Mouse (Mus musculus): ENCODE measurements around the gene Rela. TPM values are rescaled to one million over a fixed set of nuclear protein-coding genes. Genes with fewer than 3 reads are reported as not detected.
A peak's percentile ranks its signal among the peaks of the same experiment; 100 is the strongest.

Rela gene
- polyA plus RNA-seq, 1 experiment from 2014 or later: 57.7 TPM

GRCm38 (mm10) chr19:5693801-5694200 is 56.5 kb downstream of the Rela start:
- Histone ChIP-seq H3K36me3 (ENCODE audit: control insufficient read depth, insufficient read depth, low read length) (peaks cover 35% of the 10 kb centered on the region), H3K4me1 (replicated peaks; ENCODE audit: control insufficient read depth, insufficient read depth, low read length) (peaks cover 30% of the 10 kb centered on the region), H3K9ac (ENCODE audit: low read depth, low read length) (no peak overlapping the region), H3K27ac (ENCODE audit: low read depth, low read length) (no peak overlapping the region), H3K27me3 (replicated peaks; ENCODE audit: control insufficient read depth, insufficient read depth, low read length) (no peaks in the 10 kb centered on the region), H3K9me3 (ENCODE audit: control insufficient read depth, low read length) (no peaks in the 10 kb centered on the region), H3K4me3 (ENCODE audit: low read depth, low read length) (no peak overlapping the region), H3K4me2 (no peak overlapping the region)
- no peak for ATAC-seq (replicated peaks; ENCODE audit: low FRiP score)
- WGBS: 91% methylated on average over 6 of the region's 6 CpGs
- DNase-seq (ENCODE audit: low spot score): no peak

DNA sequence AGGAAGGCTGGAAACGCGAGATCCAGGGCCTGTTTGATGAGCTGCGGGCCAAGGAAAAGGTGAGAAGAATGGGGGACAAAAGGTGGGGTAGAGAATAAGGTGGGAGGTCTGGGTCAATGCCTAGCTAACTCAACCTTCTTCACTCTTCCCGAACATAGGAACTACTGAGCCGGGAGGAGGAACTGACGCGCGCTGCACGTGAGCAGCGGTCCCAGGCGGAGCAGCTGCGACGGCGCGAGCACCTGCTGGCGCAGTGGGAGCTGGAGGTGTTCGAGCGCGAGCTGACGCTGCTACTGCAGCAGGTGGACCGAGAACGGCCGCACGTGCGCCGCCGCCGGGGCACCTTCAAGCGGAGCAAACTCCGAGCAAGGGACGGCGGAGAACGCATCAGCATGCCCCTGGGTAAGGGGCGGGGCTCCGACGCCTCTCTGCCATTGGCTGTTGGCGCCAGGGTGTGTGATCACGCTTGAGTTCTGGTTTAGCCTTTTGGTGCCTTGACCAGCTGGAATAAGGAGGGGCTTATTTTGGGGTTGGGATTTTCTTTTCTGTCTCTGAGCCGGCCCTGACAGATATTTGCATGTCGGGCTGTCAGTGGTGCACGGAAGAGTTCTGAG is 58.7 kb downstream of the Rela start:
- no peak overlapping the region for H3K4me3 ChIP-seq (ENCODE audit: low read depth, low read length)
- DNase-seq (ENCODE audit: low spot score) (no peak), ATAC-seq (replicated peaks; ENCODE audit: low FRiP score) (no peak)
- no peaks in the 10 kb centered on the region for H3K27me3 ChIP-seq (replicated peaks; ENCODE audit: control insufficient read depth, insufficient read depth, low read length)
- H3K9me3 ChIP-seq (ENCODE audit: control insufficient read depth, low read length): no peaks in the 10 kb centered on the region
- peaks cover 21% of the 10 kb centered on the region for H3K4me1 ChIP-seq (replicated peaks; ENCODE audit: control insufficient read depth, insufficient read depth, low read length)
- H3K9ac ChIP-seq (ENCODE audit: low read depth, low read length): no peak overlapping the region
- 0 out of 2 replicates have a peak overlapping the region, but pooled peaks have one; percentile 26 for H3K4me2 ChIP-seq
- H3K27ac ChIP-seq (ENCODE audit: low read depth, low read length): no peak overlapping the region
- peaks cover 44% of the 10 kb centered on the region for H3K36me3 ChIP-seq (ENCODE audit: control insufficient read depth, insufficient read depth, low read length)
- 52% methylated on average over 41 of the region's 41 CpGs for WGBS

Small RNA genes within 50 kb of the gene (microRNA-seq; reads per million reads assigned to microRNA genes)
- gene Mir6987 (ENCODE audit: borderline number of aligned reads): not detected

Other genes starting within 250 kb of the Rela start
- 62.7 and 73.3 TPM in 2 replicates for gene Sart1, start 248.8 kb upstream of the Rela start, polyA plus RNA-seq (2014; fragmentation: Nextera tagmentation; extraction: Ambion mirVana)
- 0.30 and 1.2 TPM in 2 replicates for gene Tsga10ip, start 235.0 kb upstream of the Rela start, polyA plus RNA-seq (2014; fragmentation: Nextera tagmentation; extraction: Ambion mirVana)
- 124 and 151 TPM in 2 replicates for gene Drap1, start 212.5 kb upstream of the Rela start, polyA plus RNA-seq (2014; fragmentation: Nextera tagmentation; extraction: Ambion mirVana)
- 24.2 and 27.2 TPM in 2 replicates for gene AI837181, start 212.3 kb upstream of the Rela start, polyA plus RNA-seq (2014; fragmentation: Nextera tagmentation; extraction: Ambion mirVana)
- 0.52 and 0.59 TPM in 2 replicates for gene Fosl1, start 189.9 kb upstream of the Rela start, polyA plus RNA-seq (2014; fragmentation: Nextera tagmentation; extraction: Ambion mirVana)
- 5.8 and 6.3 TPM in 2 replicates for gene Ccdc85b, start 179.6 kb upstream of the Rela start, polyA plus RNA-seq (2014; fragmentation: Nextera tagmentation; extraction: Ambion mirVana)
- gene Fibp, start 176.9 kb upstream of the Rela start, polyA plus RNA-seq (2014; fragmentation: Nextera tagmentation; extraction: Ambion mirVana): 60.9 and 66.7 TPM in 2 replicates
- 0.39 and 0.52 TPM in 2 replicates for gene Ctsw, start 169.0 kb upstream of the Rela start, polyA plus RNA-seq (2014; fragmentation: Nextera tagmentation; extraction: Ambion mirVana)
- gene Efemp2, start 163.5 kb upstream of the Rela start, polyA plus RNA-seq (2014; fragmentation: Nextera tagmentation; extraction: Ambion mirVana): 47.8 and 55.3 TPM in 2 replicates
- gene Mus81, start 149.1 kb upstream of the Rela start, polyA plus RNA-seq (2014; fragmentation: Nextera tagmentation; extraction: Ambion mirVana): 28.3 and 33.8 TPM in 2 replicates
- 2,498 and 2,516 TPM in 2 replicates for gene Cfl1, start 147.0 kb upstream of the Rela start, polyA plus RNA-seq (2014; fragmentation: Nextera tagmentation; extraction: Ambion mirVana)
- not detected in 2 replicates for gene 1700020D05Rik, start 133.7 kb upstream of the Rela start, polyA plus RNA-seq (2014; fragmentation: Nextera tagmentation; extraction: Ambion mirVana)
- 7.0 and 8.3 TPM in 2 replicates for gene Snx32, start 126.9 kb upstream of the Rela start, polyA plus RNA-seq (2014; fragmentation: Nextera tagmentation; extraction: Ambion mirVana)
- 0.22 TPM in 1 of 2 replicates, not detected in the other for gene Ovol1, start 76.8 kb upstream of the Rela start, polyA plus RNA-seq (2014; fragmentation: Nextera tagmentation; extraction: Ambion mirVana)
- 3.6 and 3.8 TPM in 2 replicates for gene Ap5b1, start 69.5 kb upstream of the Rela start, polyA plus RNA-seq (2014; fragmentation: Nextera tagmentation; extraction: Ambion mirVana)
- 175 and 189 TPM in 2 replicates for gene Rnaseh2c, start 35.6 kb upstream of the Rela start, polyA plus RNA-seq (2014; fragmentation: Nextera tagmentation; extraction: Ambion mirVana)
- 24.0 and 28.0 TPM in 2 replicates for gene Kat5, start 27.2 kb upstream of the Rela start, polyA plus RNA-seq (2014; fragmentation: Nextera tagmentation; extraction: Ambion mirVana)
- 32.3 and 34.8 TPM in 2 replicates for gene Sipa1, start 26.2 kb downstream of the Rela start, polyA plus RNA-seq (2014; fragmentation: Nextera tagmentation; extraction: Ambion mirVana)
- gene Map3k11, start 51.3 kb downstream of the Rela start, polyA plus RNA-seq (2014; fragmentation: Nextera tagmentation; extraction: Ambion mirVana): 27.4 and 28.1 TPM in 2 replicates
- 22.5 and 25.0 TPM in 2 replicates for gene Pcnx3, start 51.4 kb downstream of the Rela start, polyA plus RNA-seq (2014; fragmentation: Nextera tagmentation; extraction: Ambion mirVana)
- gene Kcnk7, start 66.9 kb downstream of the Rela start, polyA plus RNA-seq (2014; fragmentation: Nextera tagmentation; extraction: Ambion mirVana): 0.14 TPM in 1 of 2 replicates, not detected in the other
- gene Ehbp1l1, start 88.8 kb downstream of the Rela start, polyA plus RNA-seq (2014; fragmentation: Nextera tagmentation; extraction: Ambion mirVana): 64.9 and 67.1 TPM in 2 replicates
- gene Fam89b, start 92.2 kb downstream of the Rela start, polyA plus RNA-seq (2014; fragmentation: Nextera tagmentation; extraction: Ambion mirVana): 47.5 and 49.8 TPM in 2 replicates
- 4.1 and 4.6 TPM in 2 replicates for gene Ltbp3, start 103.4 kb downstream of the Rela start, polyA plus RNA-seq (2014; fragmentation: Nextera tagmentation; extraction: Ambion mirVana)
- gene Scyl1, start 133.9 kb downstream of the Rela start, polyA plus RNA-seq (2014; fragmentation: Nextera tagmentation; extraction: Ambion mirVana): 57.1 and 58.6 TPM in 2 replicates
- gene Frmd8, start 237.8 kb downstream of the Rela start, polyA plus RNA-seq (2014; fragmentation: Nextera tagmentation; extraction: Ambion mirVana): 26.8 and 27.9 TPM in 2 replicates
- 7.5 and 8.2 TPM in 2 replicates for gene Slc25a45, start 240.3 kb downstream of the Rela start, polyA plus RNA-seq (2014; fragmentation: Nextera tagmentation; extraction: Ambion mirVana)